26 mouse cellular contexts compared by ENCODE assay signal in the genomic region with DNA sequence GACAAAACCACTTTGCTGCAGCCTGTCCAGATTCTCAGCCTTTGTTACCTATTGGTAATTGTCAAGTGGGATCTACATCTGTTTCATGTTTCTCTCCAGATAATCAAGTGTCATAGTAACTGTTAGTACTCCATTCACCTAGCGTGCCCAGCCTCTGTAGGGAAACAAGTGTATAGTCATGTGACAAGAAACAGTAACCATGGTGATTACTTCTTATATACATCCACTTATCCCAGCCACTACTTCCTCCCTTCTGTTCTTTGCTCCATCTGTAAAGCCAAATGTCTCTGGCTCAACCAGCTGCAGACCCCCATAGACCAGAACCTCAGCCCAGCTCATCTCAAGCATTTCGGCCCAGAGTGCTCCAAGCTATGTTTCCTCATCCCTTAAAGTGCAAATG.
"Had no signal": no experiment of that assay in that cellular context is flagged by ENCODE, and none has a peak within 500 bp of the region (broad histone marks: within the 10 kb centered on the region; RNA-seq: fewer than 3 reads in every experiment).

No protein-coding gene starts in this region.

- H3K27me3 ChIP-seq: heart, embryonic 13.5 days; heart, embryonic 15.5 days; hindbrain, embryonic 13.5 days; hindbrain, embryonic 15.5 days; kidney, embryonic 15.5 days; limb, embryonic 12.5 days; liver, embryonic 13.5 days had no signal

- H3K4me3 ChIP-seq: heart, embryonic 10.5 days; heart, embryonic 13.5 days; heart, embryonic 15.5 days; hindbrain, embryonic 13.5 days; hindbrain, embryonic 15.5 days; kidney, embryonic 15.5 days; left cerebral cortex, adult 2 months; limb, embryonic 10.5 days; limb, embryonic 12.5 days; liver, embryonic 13.5 days had no signal

- H3K4me1 ChIP-seq: kidney, embryonic 15.5 days had no signal

- H3K4me2 ChIP-seq: heart, embryonic 13.5 days; heart, embryonic 15.5 days; hindbrain, embryonic 13.5 days; hindbrain, embryonic 15.5 days; kidney, embryonic 15.5 days; limb, embryonic 12.5 days; liver, embryonic 11.5 days; liver, embryonic 13.5 days had no signal

- H3K9ac ChIP-seq: heart, embryonic 13.5 days; heart, embryonic 15.5 days; hindbrain, embryonic 13.5 days; hindbrain, embryonic 15.5 days; kidney, embryonic 15.5 days; limb, embryonic 12.5 days; liver, embryonic 13.5 days had no signal

- H3K36me3 ChIP-seq: heart, embryonic 10.5 days; heart, embryonic 13.5 days; heart, embryonic 15.5 days; hindbrain, embryonic 13.5 days; hindbrain, embryonic 15.5 days; kidney, embryonic 15.5 days; limb, embryonic 10.5 days; limb, embryonic 12.5 days; liver, embryonic 13.5 days had no signal

- H3K27ac ChIP-seq: heart, embryonic 10.5 days; heart, embryonic 13.5 days; heart, embryonic 15.5 days; hindbrain, embryonic 13.5 days; hindbrain, embryonic 15.5 days; hindbrain, postnatal 0 days; kidney, embryonic 15.5 days; kidney, postnatal 0 days; left cerebral cortex, adult 2 months; limb, embryonic 10.5 days; limb, embryonic 12.5 days; liver, embryonic 13.5 days had no signal

- ATAC-seq: hindbrain, postnatal 0 days; intestine, embryonic 16.5 days had no signal

- H3K9me3 ChIP-seq: heart, embryonic 10.5 days; heart, embryonic 13.5 days; heart, embryonic 15.5 days; hindbrain, embryonic 13.5 days; hindbrain, embryonic 15.5 days; kidney, embryonic 15.5 days; limb, embryonic 10.5 days; limb, embryonic 12.5 days; liver, embryonic 13.5 days had no signal

- DNase-seq: gastrocnemius, postnatal 14 days; gastrocnemius, postnatal 36 days; heart, adult 18-20 months; heart, postnatal 14 days; heart, postnatal 36 days; kidney, adult 11 months; kidney, adult 2 months; kidney, adult 9 months; kidney, postnatal 14 days; kidney, postnatal 36 days; layer of hippocampus, adult 9-11 months; liver; liver, embryonic 13.5 days had no signal
